ENCODE assay signal across 15 mouse cellular contexts in the genomic region with DNA sequence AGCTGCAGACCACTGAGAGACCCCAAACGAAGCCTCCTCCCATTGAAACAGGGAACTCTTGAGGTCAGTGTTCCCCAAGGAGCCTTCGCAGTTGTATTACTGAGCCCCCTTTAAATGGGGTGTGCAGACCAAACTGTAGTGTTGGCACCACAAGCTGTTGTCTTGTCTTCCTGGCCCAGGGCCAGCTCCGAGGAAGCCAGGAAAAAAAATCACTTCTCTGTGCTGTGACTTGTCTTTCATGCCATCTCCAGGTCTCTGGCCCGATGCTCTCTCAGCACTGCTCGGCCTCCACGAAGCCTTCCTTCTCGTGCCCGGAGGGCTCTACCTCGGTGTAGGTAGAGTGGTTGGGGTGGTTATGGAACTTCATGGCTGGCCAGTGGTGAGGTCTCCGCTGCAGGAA. TPM values are rescaled to one million over a fixed set of nuclear protein-coding genes. Genes with fewer than 3 reads are reported as not detected.
"Had no signal": no experiment of that assay in that cellular context is flagged by ENCODE, and none has a peak within 500 bp of the region (broad histone marks: within the 10 kb centered on the region; RNA-seq: fewer than 3 reads in every experiment).

No protein-coding gene starts in this region.

- ATAC-seq: liver, embryonic 12.5 days; midbrain, embryonic 15.5 days had no signal

- H3K27me3 ChIP-seq: limb, embryonic 15.5 days; liver, embryonic 12.5 days; midbrain, embryonic 15.5 days; neural tube, embryonic 13.5 days had no signal

- H3K9ac ChIP-seq: limb, embryonic 15.5 days; liver, embryonic 12.5 days; lung, embryonic 14.5 days; midbrain, embryonic 15.5 days; neural tube, embryonic 13.5 days had no signal

- H3K27ac ChIP-seq: kidney, postnatal 0 days; limb, embryonic 15.5 days; liver, embryonic 12.5 days; midbrain, embryonic 10.5 days; midbrain, embryonic 15.5 days; neural tube, embryonic 13.5 days had no signal

- H3K4me2 ChIP-seq: limb, embryonic 15.5 days; liver, embryonic 12.5 days; lung, embryonic 14.5 days; midbrain, embryonic 15.5 days; neural tube, embryonic 13.5 days had no signal

- H3K4me3 ChIP-seq: limb, embryonic 15.5 days; liver, embryonic 12.5 days; midbrain, embryonic 10.5 days; midbrain, embryonic 15.5 days; neural tube, embryonic 13.5 days had no signal

- H3K4me1 ChIP-seq: limb, embryonic 15.5 days; liver, embryonic 12.5 days; midbrain, embryonic 10.5 days; midbrain, embryonic 15.5 days; neural tube, embryonic 13.5 days had no signal

- H3K9me3 ChIP-seq: limb, embryonic 15.5 days; liver, embryonic 12.5 days; midbrain, embryonic 10.5 days; midbrain, embryonic 15.5 days; neural tube, embryonic 13.5 days had no signal

- H3K36me3 ChIP-seq: limb, embryonic 15.5 days; liver, embryonic 12.5 days; midbrain, embryonic 10.5 days; midbrain, embryonic 15.5 days; neural tube, embryonic 13.5 days had no signal

- DNase-seq: layer of hippocampus, adult 9-11 months; lung, embryonic 14.5 days; lung, postnatal 10 days; lung, postnatal 4 days; right cerebral cortex, adult 18-20 months; right cerebral cortex, postnatal 25 days; thymus, adult 18-20 months; thymus, postnatal 14 days had no signal

RNA-seq across cellular contexts. Expression of a gene that starts 40.3 kb away (rescaled TPM):
- polyA plus RNA-seq: small intestine, adult 2 months had no signal
